Mouse (Mus musculus) cerebellum, adult 2 months (tissue): ENCODE results near the gene Fgfr2.
A peak's percentile ranks its signal among the peaks of the same experiment; 100 is the strongest.

Experiments used
- CTCF ChIP-seq: fragments of 200-500 bp; IDR thresholded peaks from 2 replicates; pipeline ENCODE4 v1.5.1; 2011; ENCODE audit warnings: low read depth, mild to moderate bottlenecking, control low read depth, low read length, moderate library complexity, borderline replicate concordance; ENCODE audit not compliant: insufficient read depth
- POLR2A ChIP-seq: fragments of 200-500 bp; IDR thresholded peaks from 2 replicates; pipeline ENCODE4 v1.6.1; 2011; ENCODE audit warnings: low read length, control low read depth, borderline replicate concordance; ENCODE audit not compliant: insufficient read depth

- no peak for TF ChIP-seq CTCF
- TF ChIP-seq POLR2A, result peak; percentile 74
Observed at GRCm38 (mm10) chr7:130865613-130866591, 2257.2 kb downstream of the Fgfr2 start, which contains the start of gene Plekha1.
